Mouse (Mus musculus): ENCODE results near the gene Calm4. TPM values are rescaled to one million over a fixed set of nuclear protein-coding genes. Genes with fewer than 3 reads are reported as not detected.

Calm4 gene
- polyA plus RNA-seq, 1 experiment from 2014 or later, result not detected

DNA sequence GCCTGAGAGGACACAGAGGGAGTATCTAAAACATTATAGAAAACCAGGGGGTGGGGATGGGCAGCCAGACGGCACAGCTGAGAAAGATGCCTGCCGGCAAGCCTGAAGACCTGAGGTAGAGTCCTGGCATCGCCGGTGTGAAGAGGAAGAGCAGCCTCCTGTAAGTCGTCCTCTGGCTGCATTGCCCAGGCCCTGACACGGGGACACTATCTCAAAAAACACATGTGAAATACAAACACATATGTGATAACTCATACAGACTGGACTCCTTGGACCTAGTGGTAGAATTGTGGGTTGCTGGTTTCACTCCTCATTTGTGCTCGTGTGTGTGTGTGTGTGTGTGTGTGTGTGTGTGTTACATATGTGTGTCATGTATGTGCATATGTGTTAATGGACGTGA is 23.7 kb downstream of the Calm4 start:
- ATAC-seq (ENCODE audit: insufficient number of reproducible peaks, insufficient read depth, low FRiP score, low read depth), result no peak

DNA sequence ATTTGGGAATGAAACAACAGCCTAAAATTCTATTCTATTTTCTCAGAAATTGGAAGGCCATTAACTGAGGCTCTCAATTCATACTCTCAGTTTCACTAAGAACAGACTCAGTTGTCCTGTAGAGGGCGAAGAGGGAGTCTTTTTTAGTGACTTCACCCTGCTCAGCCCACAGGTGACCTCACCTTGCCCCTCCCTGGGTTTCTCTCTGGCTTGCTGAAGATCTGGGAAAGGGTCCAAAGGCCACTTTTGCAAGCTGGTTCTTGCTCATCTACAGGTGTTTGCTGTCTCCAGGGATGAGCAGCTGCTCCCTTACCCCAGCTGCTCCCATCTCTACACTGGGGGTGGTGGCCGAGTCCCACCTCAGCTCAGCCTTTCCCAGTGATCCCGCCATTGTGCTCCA is 24.8 kb downstream of the Calm4 start:
- Histone ChIP-seq H3K4me1 (ENCODE audit: control insufficient read depth in 2 of 2, insufficient read depth in 2 of 2, low read length in 2 of 2) (peaks cover 0 to 3% of the 10 kb centered on the region in 2 experiments; a peak in 2 of 4 replicates), H3K27me3 (ENCODE audit: control insufficient read depth, insufficient read depth, low read length) (no peaks in the 10 kb centered on the region), H3K27ac (replicated peaks in 1 of 2; ENCODE audit: control insufficient read depth in 1 of 2, insufficient read depth in 1 of 2, low read depth in 2 of 2, low read length in 2 of 2) (no peak overlapping the region), H3K4me2 (ENCODE audit: low read length) (no peak overlapping the region), H3K9ac (ENCODE audit: low read length) (no peak overlapping the region), H3K36me3 (ENCODE audit: control insufficient read depth, insufficient read depth, low read length) (no peaks in the 10 kb centered on the region), H3K9me3 (ENCODE audit: control insufficient read depth, low read length) (no peaks in the 10 kb centered on the region), H3K4me3 (ENCODE audit: control insufficient read depth in 1 of 2, insufficient read depth in 1 of 2, low read depth in 1 of 2, low read length in 2 of 2) (no peak overlapping the region)
- 75% methylated on average over 3 of the region's 3 CpGs for WGBS
- no peak for ATAC-seq (ENCODE audit: insufficient number of reproducible peaks, insufficient read depth, low FRiP score, low read depth)

More for the DNA sequence above, 23.7 kb downstream of the Calm4 start:
- Histone ChIP-seq H3K4me2 (ENCODE audit: low read length) (no peak overlapping the region), H3K4me1 (ENCODE audit: control insufficient read depth in 2 of 2, insufficient read depth in 2 of 2, low read length in 2 of 2) (peaks cover 3 to 4% of the 10 kb centered on the region in 2 experiments; a peak in 2 of 4 replicates), H3K9me3 (ENCODE audit: control insufficient read depth, low read length) (no peaks in the 10 kb centered on the region), H3K4me3 (ENCODE audit: control insufficient read depth in 1 of 2, insufficient read depth in 1 of 2, low read depth in 1 of 2, low read length in 2 of 2) (no peak overlapping the region), H3K27ac (replicated peaks in 1 of 2; ENCODE audit: control insufficient read depth in 1 of 2, insufficient read depth in 1 of 2, low read depth in 2 of 2, low read length in 2 of 2) (no peak overlapping the region), H3K27me3 (ENCODE audit: control insufficient read depth, insufficient read depth, low read length) (no peaks in the 10 kb centered on the region), H3K9ac (ENCODE audit: low read length) (no peak overlapping the region), H3K36me3 (ENCODE audit: control insufficient read depth, insufficient read depth, low read length) (no peaks in the 10 kb centered on the region)
- 81% methylated on average over 8 of the region's 8 CpGs for WGBS

DNA sequence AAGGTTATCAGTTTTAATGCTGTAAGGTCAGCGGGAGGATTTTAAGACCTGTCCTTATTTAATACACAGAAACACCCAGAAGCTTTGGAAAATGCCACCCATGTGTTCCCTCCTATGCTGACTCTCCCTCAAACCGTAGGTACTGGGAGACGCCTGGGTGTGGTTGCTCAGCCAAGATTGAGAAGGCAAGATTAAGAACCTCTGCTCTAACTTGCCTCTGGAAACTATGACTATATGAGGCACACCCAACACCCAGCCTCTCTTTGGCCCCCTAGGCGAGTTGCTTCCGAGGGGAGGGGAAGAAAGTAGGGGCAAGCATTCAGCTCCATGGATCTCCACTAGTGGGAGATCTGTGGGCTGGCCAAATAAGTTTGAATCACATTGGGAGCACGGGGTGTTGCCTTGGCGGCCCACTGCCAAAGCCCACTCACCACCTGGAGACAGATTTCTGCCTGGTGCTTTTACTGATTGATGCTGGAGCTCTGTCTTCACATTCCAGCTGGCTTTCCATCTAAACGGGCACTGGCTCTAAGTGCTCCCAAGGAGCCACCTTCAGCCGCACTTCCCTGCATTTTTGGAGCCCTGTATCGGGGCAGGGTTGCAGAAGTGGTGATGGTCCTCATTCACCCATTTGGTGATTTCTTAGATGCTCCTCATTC is 25.5 kb downstream of the Calm4 start:
- Histone ChIP-seq H3K4me1 (ENCODE audit: control insufficient read depth in 2 of 2, insufficient read depth in 2 of 2, low read length in 2 of 2) (peaks cover 0 to 3% of the 10 kb centered on the region in 2 experiments; a peak in 2 of 4 replicates), H3K27me3 (ENCODE audit: control insufficient read depth, insufficient read depth, low read length) (no peaks in the 10 kb centered on the region), H3K36me3 (ENCODE audit: control insufficient read depth, insufficient read depth, low read length) (no peaks in the 10 kb centered on the region), H3K9ac (ENCODE audit: low read length) (no peak overlapping the region), H3K4me2 (ENCODE audit: low read length) (no peak overlapping the region), H3K27ac (replicated peaks in 1 of 2; ENCODE audit: control insufficient read depth in 1 of 2, insufficient read depth in 1 of 2, low read depth in 2 of 2, low read length in 2 of 2) (no peak overlapping the region), H3K9me3 (ENCODE audit: control insufficient read depth, low read length) (no peaks in the 10 kb centered on the region), H3K4me3 (ENCODE audit: control insufficient read depth in 1 of 2, insufficient read depth in 1 of 2, low read depth in 1 of 2, low read length in 2 of 2) (no peak overlapping the region)
- ATAC-seq (ENCODE audit: insufficient number of reproducible peaks, insufficient read depth, low FRiP score, low read depth), result no peak
- WGBS, result 82% methylated on average over 10 of the region's 10 CpGs

DNA sequence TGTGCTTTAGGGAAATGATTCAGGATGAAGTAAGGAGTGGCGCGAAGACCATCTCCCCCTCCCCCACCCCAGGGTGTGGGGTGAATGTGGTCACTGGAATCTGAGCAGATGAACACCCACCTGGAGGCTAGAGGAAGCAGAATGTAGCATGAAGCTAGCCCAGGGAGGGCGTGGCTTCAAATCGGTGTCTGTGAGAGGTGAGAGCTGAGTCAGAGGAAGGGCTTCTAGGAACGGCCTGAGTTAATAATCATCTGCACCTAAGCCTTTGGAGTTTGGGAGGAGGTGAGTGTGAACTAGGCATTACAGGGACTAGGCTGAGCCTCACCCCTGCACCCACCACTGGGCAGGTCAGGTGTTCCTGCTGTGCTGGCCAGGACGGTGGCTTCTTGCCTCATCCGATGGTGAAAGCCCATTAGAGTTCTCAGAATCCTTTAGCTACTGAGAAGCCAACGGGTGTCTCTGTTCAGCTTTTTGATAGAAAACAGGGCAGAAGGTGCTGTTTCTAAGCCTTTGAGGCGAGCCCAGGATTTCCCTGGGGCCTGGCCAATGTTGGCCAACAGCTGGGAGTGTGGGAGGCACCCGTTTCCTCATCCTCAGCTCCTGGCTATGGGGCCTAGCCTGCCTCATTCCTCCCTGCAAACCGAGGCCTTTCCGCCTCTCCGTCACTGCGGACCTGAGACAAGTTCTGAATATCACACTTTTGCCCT is 28.2 kb downstream of the Calm4 start:
- Histone ChIP-seq H3K4me3 (ENCODE audit: control insufficient read depth in 1 of 2, insufficient read depth in 1 of 2, low read depth in 1 of 2, low read length in 2 of 2) (no peak overlapping the region), H3K27me3 (ENCODE audit: control insufficient read depth, insufficient read depth, low read length) (no peaks in the 10 kb centered on the region), H3K27ac (replicated peaks in 1 of 2; ENCODE audit: control insufficient read depth in 1 of 2, insufficient read depth in 1 of 2, low read depth in 2 of 2, low read length in 2 of 2) (peak overlapping the region in 1 of 2 experiments; percentile 30; a peak in 2 of 4 replicates), H3K9me3 (ENCODE audit: control insufficient read depth, low read length) (no peaks in the 10 kb centered on the region), H3K9ac (ENCODE audit: low read length) (no peak overlapping the region), H3K36me3 (ENCODE audit: control insufficient read depth, insufficient read depth, low read length) (no peaks in the 10 kb centered on the region), H3K4me1 (ENCODE audit: control insufficient read depth in 2 of 2, insufficient read depth in 2 of 2, low read length in 2 of 2) (peaks cover 0 to 3% of the 10 kb centered on the region in 2 experiments; a peak in 2 of 4 replicates), H3K4me2 (ENCODE audit: low read length) (no peak overlapping the region)
- 64% methylated on average over 14 of the region's 14 CpGs for WGBS
- 0 out of 2 replicates have a peak, but pooled peaks have one; percentile 23 for ATAC-seq (ENCODE audit: insufficient number of reproducible peaks, insufficient read depth, low FRiP score, low read depth)

DNA sequence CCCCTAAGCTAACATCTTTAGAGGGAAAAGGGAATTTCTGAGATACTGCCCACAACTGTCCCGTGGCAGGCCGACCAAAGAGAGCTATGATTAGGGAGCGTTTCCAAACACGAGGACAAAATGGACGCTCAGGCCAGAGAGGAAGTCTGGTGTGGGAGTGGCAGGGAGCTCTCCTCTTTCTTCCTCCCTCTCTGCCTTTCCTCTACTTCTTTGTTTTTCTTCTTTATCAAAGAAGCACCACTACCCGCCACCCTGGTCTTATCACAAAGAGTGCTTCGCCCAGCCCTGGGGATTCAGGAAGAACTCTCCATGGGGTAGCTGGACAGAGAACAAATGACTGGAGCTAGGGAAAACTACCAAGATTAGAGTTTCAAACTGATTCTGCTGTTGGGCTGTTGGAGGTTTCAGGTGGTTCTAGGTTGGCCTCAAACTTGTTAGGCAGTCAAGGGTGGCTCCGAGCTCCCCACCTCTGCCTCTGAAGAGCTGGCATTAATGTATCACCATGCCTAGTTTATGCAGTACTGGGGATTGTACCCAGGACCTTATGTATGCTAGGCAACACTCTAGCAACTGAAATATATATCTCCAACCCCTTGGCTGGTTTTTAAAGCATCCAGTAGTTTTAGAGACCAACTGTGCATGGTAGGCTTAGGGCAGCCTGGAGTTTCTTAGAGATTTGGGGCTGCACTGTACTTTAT is 28.9 kb downstream of the Calm4 start:
- Histone ChIP-seq H3K9me3 (ENCODE audit: control insufficient read depth, low read length) (no peaks in the 10 kb centered on the region), H3K27ac (replicated peaks in 1 of 2; ENCODE audit: control insufficient read depth in 1 of 2, insufficient read depth in 1 of 2, low read depth in 2 of 2, low read length in 2 of 2) (peak overlapping the region in 1 of 2 experiments; percentile 30; a peak in 2 of 4 replicates), H3K4me1 (ENCODE audit: control insufficient read depth in 2 of 2, insufficient read depth in 2 of 2, low read length in 2 of 2) (peaks cover 0 to 3% of the 10 kb centered on the region in 2 experiments; a peak in 2 of 4 replicates), H3K9ac (ENCODE audit: low read length) (no peak overlapping the region), H3K4me3 (ENCODE audit: control insufficient read depth in 1 of 2, insufficient read depth in 1 of 2, low read depth in 1 of 2, low read length in 2 of 2) (no peak overlapping the region), H3K27me3 (ENCODE audit: control insufficient read depth, insufficient read depth, low read length) (no peaks in the 10 kb centered on the region), H3K36me3 (ENCODE audit: control insufficient read depth, insufficient read depth, low read length) (no peaks in the 10 kb centered on the region), H3K4me2 (ENCODE audit: low read length) (no peak overlapping the region)
- WGBS, result 52% methylated on average over 8 of the region's 8 CpGs
- ATAC-seq (ENCODE audit: insufficient number of reproducible peaks, insufficient read depth, low FRiP score, low read depth), result 0 out of 2 replicates have a peak, but pooled peaks have one; percentile 40

DNA sequence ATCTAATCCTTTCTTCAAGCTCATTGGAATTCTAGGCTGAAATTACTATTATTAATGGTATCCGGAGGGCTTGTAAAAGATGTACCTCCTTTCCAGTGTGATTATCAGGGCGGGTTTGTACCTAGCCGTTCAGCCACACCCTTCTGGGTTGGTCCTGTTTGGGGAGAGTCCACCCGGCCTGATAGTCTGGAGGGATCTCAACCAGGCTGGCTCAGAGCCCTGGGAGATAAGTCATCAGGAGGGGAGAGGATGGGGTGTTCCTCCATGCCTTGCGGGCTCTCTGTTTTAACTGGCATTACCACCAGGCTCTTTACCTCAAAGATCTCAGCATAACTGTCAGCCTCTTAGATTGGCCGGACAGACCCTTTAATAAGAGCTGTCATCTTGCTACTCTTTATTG is 29.6 kb downstream of the Calm4 start:
- Histone ChIP-seq H3K27me3 (ENCODE audit: control insufficient read depth, insufficient read depth, low read length) (no peaks in the 10 kb centered on the region), H3K36me3 (ENCODE audit: control insufficient read depth, insufficient read depth, low read length) (no peaks in the 10 kb centered on the region), H3K4me1 (ENCODE audit: control insufficient read depth in 2 of 2, insufficient read depth in 2 of 2, low read length in 2 of 2) (peaks cover 0 to 3% of the 10 kb centered on the region in 2 experiments; a peak in 2 of 4 replicates), H3K9me3 (ENCODE audit: control insufficient read depth, low read length) (no peaks in the 10 kb centered on the region), H3K4me2 (ENCODE audit: low read length) (no peak overlapping the region), H3K4me3 (ENCODE audit: control insufficient read depth in 1 of 2, insufficient read depth in 1 of 2, low read depth in 1 of 2, low read length in 2 of 2) (no peak overlapping the region), H3K9ac (ENCODE audit: low read length) (no peak overlapping the region), H3K27ac (replicated peaks in 1 of 2; ENCODE audit: control insufficient read depth in 1 of 2, insufficient read depth in 1 of 2, low read depth in 2 of 2, low read length in 2 of 2) (no peak overlapping the region)
- WGBS, result 76% methylated on average over 6 of the region's 6 CpGs
- ATAC-seq (ENCODE audit: insufficient number of reproducible peaks, insufficient read depth, low FRiP score, low read depth), result no peak

DNA sequence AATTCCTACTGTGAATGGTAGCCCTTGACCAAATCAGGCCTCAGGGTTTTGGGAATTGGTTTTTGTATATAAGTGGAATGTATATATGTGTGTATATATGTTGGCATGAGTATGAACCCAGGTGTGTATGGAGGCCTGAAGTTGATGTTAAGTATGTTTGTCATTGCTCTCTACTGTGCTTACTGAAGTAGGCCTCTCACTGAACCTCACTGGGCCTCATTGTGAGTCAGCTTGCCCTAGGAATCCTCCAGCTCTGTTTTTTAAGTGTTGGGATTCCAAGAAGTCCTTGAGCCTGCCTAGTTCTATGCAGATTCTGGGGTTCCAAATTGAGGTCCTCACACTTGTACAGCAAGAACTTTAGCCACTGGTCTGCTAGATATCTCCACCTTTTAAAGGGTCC is 32.3 kb downstream of the Calm4 start:
- H3K4me3 ChIP-seq (ENCODE audit: control insufficient read depth in 1 of 2, insufficient read depth in 1 of 2, low read depth in 1 of 2, low read length in 2 of 2), result no peak overlapping the region
- no peak overlapping the region; a peak in 1 of 4 replicates for H3K27ac ChIP-seq (replicated peaks in 1 of 2; ENCODE audit: control insufficient read depth in 1 of 2, insufficient read depth in 1 of 2, low read depth in 2 of 2, low read length in 2 of 2)
- no peak overlapping the region for H3K9ac ChIP-seq (ENCODE audit: low read length)
- ATAC-seq (ENCODE audit: insufficient number of reproducible peaks, insufficient read depth, low FRiP score, low read depth), result no peak
- H3K27me3 ChIP-seq (ENCODE audit: control insufficient read depth, insufficient read depth, low read length), result no peaks in the 10 kb centered on the region
- H3K36me3 ChIP-seq (ENCODE audit: control insufficient read depth, insufficient read depth, low read length), result no peaks in the 10 kb centered on the region
- peaks cover 0 to 3% of the 10 kb centered on the region in 2 experiments; a peak in 2 of 4 replicates for H3K4me1 ChIP-seq (ENCODE audit: control insufficient read depth in 2 of 2, insufficient read depth in 2 of 2, low read length in 2 of 2)
- no peak overlapping the region for H3K4me2 ChIP-seq (ENCODE audit: low read length)
- no peaks in the 10 kb centered on the region for H3K9me3 ChIP-seq (ENCODE audit: control insufficient read depth, low read length)
